Mouse (Mus musculus): ENCODE measurements around the gene Mafg. TPM values are rescaled to one million over a fixed set of nuclear protein-coding genes. Genes with fewer than 3 reads are reported as not detected.

The Mafg gene
- polyA plus RNA-seq, 1 experiment = 86.9 TPM

GRCm38 (mm10) chr11:120654741-120655140 is 21.3 kb upstream of the Mafg start:
- 77% methylated on average over 3 of the region's 3 CpGs for WGBS
- no peak overlapping the region for H3K4me3 ChIP-seq (replicated peaks; ENCODE audit: control insufficient read depth, low read depth, low read length)
- TF ChIP-seq CTCF (IDR thresholded peaks at IDR 0.05; ENCODE audit: control insufficient read depth, insufficient read depth, low read length) (no peak), POLR2A (IDR thresholded peaks at IDR 0.05; ENCODE audit: borderline replicate concordance, control insufficient read depth, low read depth, low read length) (no peak)
- H3K4me1 ChIP-seq (ENCODE audit: control insufficient read depth, insufficient read depth, low read length) = no peaks in the 10 kb centered on the region
- H3K27ac ChIP-seq (ENCODE audit: control insufficient read depth, insufficient read depth, low read depth, low read length, poor library complexity) = no peak overlapping the region

- no peak overlapping the region for H3K4me3 ChIP-seq (replicated peaks; ENCODE audit: control insufficient read depth, low read depth, low read length)
- no peak overlapping the region for H3K27ac ChIP-seq (ENCODE audit: control insufficient read depth, insufficient read depth, low read depth, low read length, poor library complexity)
- no peak for TF ChIP-seq POLR2A (IDR thresholded peaks at IDR 0.05; ENCODE audit: borderline replicate concordance, control insufficient read depth, low read depth, low read length)
- peak; percentile 32; the same call in 1 of the 2 replicates for TF ChIP-seq CTCF (IDR thresholded peaks at IDR 0.05; ENCODE audit: control insufficient read depth, insufficient read depth, low read length)
- 77% methylated on average over 3 of the region's 3 CpGs for WGBS
- no peaks in the 10 kb centered on the region; the same call in 1 of the 2 replicates for H3K4me1 ChIP-seq (ENCODE audit: control insufficient read depth, insufficient read depth, low read length)
These were observed 18.5 kb upstream of the Mafg start for GRCm38 (mm10) chr11:120651872-120652271.

GRCm38 (mm10) chr11:120648001-120648476 is 14.6 kb upstream of the Mafg start, which contains the start of gene Myadml2:
Gene Myadml2 (minus strand): TSS chr11:120648158.
- no peak for TF ChIP-seq POLR2A (IDR thresholded peaks at IDR 0.05; ENCODE audit: borderline replicate concordance, control insufficient read depth, low read depth, low read length)
- TF ChIP-seq CTCF (IDR thresholded peaks at IDR 0.05; ENCODE audit: control insufficient read depth, insufficient read depth, low read length) = no peak
- whole genome bisulfite sequencing = 8% methylated on average over 13 of the region's 13 CpGs
- Histone ChIP-seq H3K4me1 (ENCODE audit: control insufficient read depth, insufficient read depth, low read length) (peaks cover under 1% of the 10 kb centered on the region; the same call in 1 of the 2 replicates), H3K4me3 (replicated peaks; ENCODE audit: control insufficient read depth, low read depth, low read length) (peak within 1 kb of the TSS; percentile 38), H3K27ac (ENCODE audit: control insufficient read depth, insufficient read depth, low read depth, low read length, poor library complexity) (peak within 1 kb of the TSS; percentile 77)

GRCm38 (mm10) chr11:120647047-120647830 is 13.8 kb upstream of the Mafg start:
- peaks cover 3% of the 10 kb centered on the region; the same call in 1 of the 2 replicates for H3K4me1 ChIP-seq (ENCODE audit: control insufficient read depth, insufficient read depth, low read length)
- 85% methylated on average over 35 of the region's 35 CpGs for WGBS
- TF ChIP-seq CTCF (IDR thresholded peaks at IDR 0.05; ENCODE audit: control insufficient read depth, insufficient read depth, low read length) (no peak), POLR2A (IDR thresholded peaks at IDR 0.05; ENCODE audit: borderline replicate concordance, control insufficient read depth, low read depth, low read length) (no peak)
- peak overlapping the region; percentile 49 for H3K27ac ChIP-seq (ENCODE audit: control insufficient read depth, insufficient read depth, low read depth, low read length, poor library complexity)
- no peak overlapping the region for H3K4me3 ChIP-seq (replicated peaks; ENCODE audit: control insufficient read depth, low read depth, low read length)

- Histone ChIP-seq H3K27ac (ENCODE audit: control insufficient read depth, insufficient read depth, low read depth, low read length, poor library complexity) (no peak within 1 kb of the TSS), H3K4me3 (replicated peaks; ENCODE audit: control insufficient read depth, low read depth, low read length) (peak within 1 kb of the TSS; percentile 50), H3K4me1 (ENCODE audit: control insufficient read depth, insufficient read depth, low read length) (peaks cover 3% of the 10 kb centered on the region; the same call in 1 of the 2 replicates)
- TF ChIP-seq POLR2A (IDR thresholded peaks at IDR 0.05; ENCODE audit: borderline replicate concordance, control insufficient read depth, low read depth, low read length) (peak; percentile 37; the same call in 1 of the 2 replicates), CTCF (IDR thresholded peaks at IDR 0.05; ENCODE audit: control insufficient read depth, insufficient read depth, low read length) (no peak)
- WGBS = 0% methylated on average over 15 of the region's 15 CpGs
These were observed 10.2 kb upstream of the Mafg start, which contains the start of gene Pycr1 for GRCm38 (mm10) chr11:120643601-120643987. Gene Pycr1 (minus strand): TSS chr11:120643769.

GRCm38 (mm10) chr11:120642939-120643600 is 9.7 kb upstream of the Mafg start:
- WGBS = under 1% methylated on average over 18 of the region's 18 CpGs
- TF ChIP-seq CTCF (IDR thresholded peaks at IDR 0.05; ENCODE audit: control insufficient read depth, insufficient read depth, low read length) (no peak), POLR2A (IDR thresholded peaks at IDR 0.05; ENCODE audit: borderline replicate concordance, control insufficient read depth, low read depth, low read length) (no peak)
- Histone ChIP-seq H3K4me1 (ENCODE audit: control insufficient read depth, insufficient read depth, low read length) (peaks cover 3% of the 10 kb centered on the region; the same call in 1 of the 2 replicates), H3K27ac (ENCODE audit: control insufficient read depth, insufficient read depth, low read depth, low read length, poor library complexity) (no peak overlapping the region), H3K4me3 (replicated peaks; ENCODE audit: control insufficient read depth, low read depth, low read length) (peak overlapping the region; percentile 50)

GRCm38 (mm10) chr11:120641869-120642268 is 8.5 kb upstream of the Mafg start:
- Histone ChIP-seq H3K4me1 (ENCODE audit: control insufficient read depth, insufficient read depth, low read length) (peaks cover 3% of the 10 kb centered on the region; the same call in 1 of the 2 replicates), H3K27ac (ENCODE audit: control insufficient read depth, insufficient read depth, low read depth, low read length, poor library complexity) (no peak overlapping the region), H3K4me3 (replicated peaks; ENCODE audit: control insufficient read depth, low read depth, low read length) (no peak overlapping the region)
- 73% methylated on average over 8 of the region's 8 CpGs for WGBS
- no peak for TF ChIP-seq CTCF (IDR thresholded peaks at IDR 0.05; ENCODE audit: control insufficient read depth, insufficient read depth, low read length)
- no peak for TF ChIP-seq POLR2A (IDR thresholded peaks at IDR 0.05; ENCODE audit: borderline replicate concordance, control insufficient read depth, low read depth, low read length)

GRCm38 (mm10) chr11:120641255-120641654 is 7.9 kb upstream of the Mafg start:
- H3K4me3 ChIP-seq (replicated peaks; ENCODE audit: control insufficient read depth, low read depth, low read length) = no peak overlapping the region
- no peak overlapping the region for H3K27ac ChIP-seq (ENCODE audit: control insufficient read depth, insufficient read depth, low read depth, low read length, poor library complexity)
- WGBS = 83% methylated on average over 9 of the region's 9 CpGs
- H3K4me1 ChIP-seq (ENCODE audit: control insufficient read depth, insufficient read depth, low read length) = peaks cover 3% of the 10 kb centered on the region; the same call in 1 of the 2 replicates
- TF ChIP-seq POLR2A (IDR thresholded peaks at IDR 0.05; ENCODE audit: borderline replicate concordance, control insufficient read depth, low read depth, low read length) (no peak), CTCF (IDR thresholded peaks at IDR 0.05; ENCODE audit: control insufficient read depth, insufficient read depth, low read length) (no peak)

All from bone marrow, adult 2 months (tissue).